Mouse (Mus musculus) kidney, postnatal 14 days (tissue): ENCODE results near the gene Polg2.

Source experiments
- DNase-seq: peaks from one replicate; pipeline ENCODE4 v3.0.0; 2022; ENCODE audit warnings: mixed read lengths

Gene Polg2

GRCm38 (mm10) chr11:106723611-106724125 lies 55.7 kb downstream of the Polg2 start:
- no peak for DNase-seq

GRCm38 (mm10) chr11:106722831-106723361 lies 56.4 kb downstream of the Polg2 start:
- no peak for DNase-seq

- DNase-seq: no peak
Observed at GRCm38 (mm10) chr11:106720379-106720778, 59.0 kb downstream of the Polg2 start.
